Mouse (Mus musculus) layer of hippocampus, adult 9-10 months (tissue): ENCODE data around the gene Ufl1.
"Not testable (repeated sequence)": the region's sequence is repeated elsewhere in the genome, so short reads cannot be mapped to it uniquely, and the experiment has no call there.

Source experiments
- DNase-seq: peaks from one replicate; pipeline ENCODE4 v3.0.0; 2022; ENCODE audit warnings: low spot score

The Ufl1 gene

GRCm38 (mm10) chr4:25281671-25282038, at the start of gene Ufl1:
TSS of gene Ufl1 (minus strand) at chr4:25281821.
- DNase-seq: peak; percentile 79

GRCm38 (mm10) chr4:25325684-25326220, 44.1 kb upstream of the Ufl1 start:
- no peak for DNase-seq

GRCm38 (mm10) chr4:25322631-25323178, 41.1 kb upstream of the Ufl1 start:
- no peak for DNase-seq

- no peak for DNase-seq
These were observed 32.1 kb upstream of the Ufl1 start for GRCm38 (mm10) chr4:25313767-25314166.

- DNase-seq: not testable (repeated sequence)
These were observed 3.4 kb upstream of the Ufl1 start for GRCm38 (mm10) chr4:25285002-25285401.

- peak; percentile 46 for DNase-seq
These were observed 517 bp downstream of the Ufl1 start for GRCm38 (mm10) chr4:25280938-25281670.

GRCm38 (mm10) chr4:25272861-25273627, 8.6 kb downstream of the Ufl1 start:
- no peak for DNase-seq

GRCm38 (mm10) chr4:25271926-25272325, 9.7 kb downstream of the Ufl1 start:
- no peak for DNase-seq

GRCm38 (mm10) chr4:25267144-25267543, 14.5 kb downstream of the Ufl1 start:
- DNase-seq: no peak

- no peak for DNase-seq
These were observed 23.7 kb downstream of the Ufl1 start for GRCm38 (mm10) chr4:25257822-25258398.

- DNase-seq: no peak
These were observed 38.8 kb downstream of the Ufl1 start, which contains the start of gene Fhl5 for GRCm38 (mm10) chr4:25242776-25243175. TSS of gene Fhl5 (minus strand) at chr4:25242876.

- not testable (repeated sequence) for DNase-seq
These were observed 46.0 kb downstream of the Ufl1 start for GRCm38 (mm10) chr4:25235663-25236062.

GRCm38 (mm10) chr4:25233767-25234166, 47.9 kb downstream of the Ufl1 start:
- not testable (repeated sequence) for DNase-seq

- no peak for DNase-seq
These were observed 49.1 kb downstream of the Ufl1 start for GRCm38 (mm10) chr4:25232546-25232945.

- no peak for DNase-seq
These were observed 54.1 kb downstream of the Ufl1 start for GRCm38 (mm10) chr4:25227527-25227926.

- DNase-seq: no peak
These were observed 59.7 kb downstream of the Ufl1 start for GRCm38 (mm10) chr4:25221927-25222326.

GRCm38 (mm10) chr4:25213451-25213850, 68.2 kb downstream of the Ufl1 start:
- no peak for DNase-seq

- DNase-seq: no peak
These were observed 75.5 kb downstream of the Ufl1 start for GRCm38 (mm10) chr4:25206166-25206565.
